Mouse (Mus musculus): Measurements from ENCODE around the gene Anp32a.

Anp32a gene

DNA sequence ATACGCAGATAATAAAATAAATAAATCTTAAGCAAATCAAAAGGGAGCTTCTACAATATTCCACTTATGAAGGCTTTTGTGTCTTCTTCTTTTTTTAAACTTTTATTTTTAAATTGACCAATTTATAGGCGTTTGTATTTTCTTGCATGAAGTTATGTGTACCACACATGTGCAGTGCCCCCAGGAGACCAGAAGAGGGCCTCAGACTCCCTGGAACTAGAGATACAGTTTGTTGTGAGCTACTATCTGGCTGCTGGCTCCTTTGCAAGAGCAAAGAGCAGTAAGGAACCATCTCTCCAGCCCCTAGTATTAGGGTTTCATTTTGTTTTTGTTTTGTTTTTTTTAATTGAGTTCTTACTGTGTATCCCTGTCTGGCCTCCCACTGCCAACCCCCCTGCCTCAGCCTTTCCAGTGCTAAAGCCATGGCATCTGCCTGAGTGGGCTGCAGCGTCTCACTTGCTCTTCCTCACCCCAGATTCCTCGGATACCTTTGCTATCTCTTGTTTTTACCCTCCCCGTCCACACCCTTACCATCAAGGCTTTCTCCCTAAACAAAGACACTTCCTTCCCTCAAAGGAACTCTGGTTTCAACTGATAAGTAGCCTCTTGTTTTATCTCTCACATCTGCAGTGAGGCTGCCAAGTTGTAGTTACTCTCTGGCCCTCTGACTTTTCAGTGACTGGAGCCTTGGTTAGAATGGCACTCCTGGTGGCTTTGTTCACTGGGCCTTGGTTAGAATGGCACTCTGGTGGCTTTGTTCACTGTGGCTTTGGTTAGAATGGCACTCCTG, 66.5 kb downstream of the Anp32a start:
- ChIA-PET POLR2A (interaction anchor here in 2 of 4 experiments (1.0 to 1.2 kb wide), 3 partner anchors 8 to 12 kb away, joined by 3 to 5 read pairs (median 3); no protein-coding TSS in a partner anchor), CTCF (interaction anchor here in 3 of 4 experiments (0.5 to 1.7 kb wide), 5 partner anchors 143 to 445 kb away, joined by 3 to 5 read pairs (median 3); no protein-coding TSS in a partner anchor)

DNA sequence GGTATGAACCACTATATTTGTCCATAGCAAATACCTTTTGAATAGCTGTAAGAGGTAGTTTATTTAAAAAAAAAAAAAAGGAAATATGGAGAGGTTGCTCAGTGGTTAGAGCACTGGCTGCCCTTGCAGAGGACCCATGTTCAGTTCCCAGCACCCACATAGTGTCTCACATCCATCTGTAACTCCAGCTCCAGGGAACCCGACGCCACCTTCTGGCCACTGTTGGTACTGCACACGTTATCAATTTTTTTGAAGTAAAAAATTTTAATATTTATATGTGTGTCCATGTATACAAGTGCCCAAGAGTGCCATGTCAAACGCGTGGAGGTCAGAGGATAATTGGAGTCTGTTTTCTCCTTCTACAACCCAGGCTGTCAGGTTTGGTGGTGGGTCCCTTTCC, 77.6 kb downstream of the Anp32a start:
- CTCF ChIA-PET: interaction anchor here (0.6 to 5.2 kb wide), 13 partner anchors 12 to 245 kb away, joined by 3 to 24 read pairs (median 4); no protein-coding TSS in a partner anchor
- POLR2A ChIA-PET: interaction anchor here in 3 of 4 experiments (0.7 to 4.7 kb wide), 3 partner anchors 12 to 132 kb away, joined by 3 to 35 read pairs (median 21); no protein-coding TSS in a partner anchor

DNA sequence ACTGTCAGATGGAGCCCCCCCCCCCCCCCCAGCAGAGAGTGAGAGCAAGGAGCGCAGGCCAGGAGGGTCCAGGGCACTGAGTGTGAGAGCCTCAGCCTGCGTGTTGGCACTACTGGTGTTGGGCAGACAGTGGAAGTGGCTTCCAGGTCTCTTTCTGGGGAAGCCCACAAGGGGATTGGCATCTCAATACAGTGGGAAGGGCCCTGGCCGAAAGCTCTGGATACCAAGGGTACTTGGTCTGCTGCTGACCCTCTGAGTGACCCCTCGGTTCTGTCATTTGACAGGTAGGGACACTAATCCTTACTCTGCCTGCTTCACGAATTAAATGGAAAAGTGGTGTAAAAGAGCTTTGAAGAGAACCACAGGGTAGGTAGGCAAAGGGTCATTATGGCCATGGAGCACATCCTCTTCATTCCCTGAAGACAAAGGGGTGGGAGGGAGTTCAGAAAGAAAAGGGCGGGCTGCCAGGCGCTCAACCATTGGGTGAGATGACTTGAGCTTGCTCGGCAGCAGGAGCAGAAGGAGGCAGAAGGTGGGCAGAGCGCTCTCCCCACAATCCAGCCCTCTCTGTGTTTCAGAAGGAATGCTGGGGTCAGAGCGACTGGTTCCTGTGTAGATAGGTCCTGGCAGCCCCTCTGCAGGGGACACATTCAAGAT, 79.3 kb downstream of the Anp32a start:
- CTCF ChIA-PET: interaction anchor here (0.7 to 5.2 kb wide), 14 partner anchors 15 to 130 kb away, joined by 3 to 29 read pairs (median 3); partner anchors contain the start of gene Coro2b (in 1 of the 4)
- POLR2A ChIA-PET: interaction anchor here in 3 of 4 experiments (0.6 to 4.7 kb wide), 42 partner anchors 10 to 1595 kb away, joined by 3 to 35 read pairs (median 4); partner anchors contain the start of genes Glce (in 2 of the 3) and Coro2b (in 1 of the 3)

DNA sequence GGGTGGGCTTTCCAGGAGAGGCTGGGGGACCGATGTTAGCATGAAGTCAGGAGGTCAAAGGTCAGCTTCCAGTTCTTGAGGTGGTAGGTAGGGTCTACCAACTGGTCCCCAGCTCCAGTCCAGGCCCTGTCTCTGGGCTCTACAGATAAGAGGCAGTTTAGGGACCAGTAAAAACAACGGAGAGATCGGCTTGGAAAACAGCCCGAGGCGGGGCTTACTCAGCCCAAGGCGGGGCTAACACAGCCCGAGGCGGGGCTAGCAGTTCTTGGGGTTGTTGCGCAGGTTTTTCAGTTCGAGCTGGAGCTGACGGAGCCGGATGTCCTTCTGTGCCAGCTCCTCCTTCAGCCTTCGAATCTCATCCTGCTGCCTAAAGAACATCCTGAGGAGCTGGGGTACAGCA, 79.9 kb downstream of the Anp32a start:
- POLR2A ChIA-PET: interaction anchor here in 3 of 4 experiments (0.6 to 4.7 kb wide), 42 partner anchors 9 to 1594 kb away, joined by 3 to 35 read pairs (median 4); partner anchors contain the start of genes Glce (in 2 of the 3) and Coro2b (in 1 of the 3)
- CTCF ChIA-PET: interaction anchor here in 3 of 4 experiments (0.7 to 5.2 kb wide), 14 partner anchors 15 to 138 kb away, joined by 3 to 29 read pairs (median 3); partner anchors contain the start of genes Coro2b (in 1 of the 3) and Spesp1 (in 1 of the 3)

DNA sequence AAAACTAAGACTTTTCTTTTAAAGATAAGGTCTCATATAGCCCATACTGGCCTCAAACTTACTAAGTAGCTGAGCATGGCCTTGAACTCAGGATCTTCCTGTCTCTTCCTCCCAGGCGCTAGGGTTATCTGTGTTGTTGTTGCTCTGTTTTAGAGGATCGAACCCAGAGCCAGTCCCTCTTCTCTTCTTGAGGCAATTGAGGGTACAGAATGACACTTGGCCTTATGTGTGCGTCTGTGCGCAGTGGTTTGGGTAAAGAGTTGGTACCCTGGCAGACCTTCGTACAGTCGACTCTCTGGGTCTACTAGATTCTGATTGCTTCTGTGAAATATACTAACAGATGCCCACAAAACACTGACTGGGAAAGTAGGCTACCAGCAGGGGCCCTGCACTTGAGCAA, 80.8 kb downstream of the Anp32a start:
- ChIA-PET CTCF (interaction anchor here in 3 of 4 experiments (0.6 to 5.2 kb wide), 6 partner anchors 29 to 139 kb away, joined by 3 to 29 read pairs (median 6); partner anchors contain the start of gene Spesp1 (in 1 of the 3)), POLR2A (interaction anchor here (0.5 to 4.7 kb wide), 21 partner anchors 10 to 1474 kb away, joined by 3 to 35 read pairs (median 7); partner anchors contain the start of gene Glce (in 1 of the 4))

GRCm38 (mm10) chr9:62422926-62423325, 81.8 kb downstream of the Anp32a start:
- CTCF ChIA-PET: interaction anchor here in 3 of 4 experiments (0.6 to 2.0 kb wide), 4 partner anchors 13 to 200 kb away, joined by 3 to 12 read pairs (median 3); no protein-coding TSS in a partner anchor

DNA sequence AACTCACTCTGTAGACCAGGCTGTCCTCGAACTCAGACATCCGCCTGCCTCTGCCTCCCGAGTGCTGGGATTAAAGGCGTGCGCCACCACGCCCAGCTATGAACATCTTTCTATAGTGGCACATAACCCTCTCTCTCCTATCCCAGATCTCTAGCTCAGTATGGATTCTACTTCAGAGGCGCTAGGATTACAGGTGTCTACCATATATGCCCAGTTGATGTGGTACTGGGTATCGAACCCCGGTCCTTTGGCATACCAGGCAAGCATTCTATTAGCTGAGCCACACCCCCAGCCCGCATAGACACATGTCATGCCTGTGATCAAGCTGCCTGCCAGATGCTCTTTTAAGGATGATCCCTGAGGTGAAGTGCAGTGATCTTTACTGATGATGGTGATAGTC, 82.8 kb downstream of the Anp32a start:
- POLR2A ChIA-PET: interaction anchor here in 2 of 4 experiments (0.6 to 3.2 kb wide), 7 partner anchors 8 to 1505 kb away, joined by 3 to 20 read pairs (median 8); no protein-coding TSS in a partner anchor
- CTCF ChIA-PET: interaction anchor here in 3 of 4 experiments (0.5 to 3.5 kb wide), 5 partner anchors 9 to 199 kb away, joined by 3 to 14 read pairs (median 12); partner anchors contain the start of gene Coro2b (in 1 of the 3)

More at GRCm38 (mm10) chr9:62422926-62423325, 81.8 kb downstream of the Anp32a start:
- POLR2A ChIA-PET: interaction anchor here in 2 of 4 experiments (0.7 to 4.7 kb wide), 6 partner anchors 10 to 694 kb away, joined by 3 to 35 read pairs (median 10); no protein-coding TSS in a partner anchor

DNA sequence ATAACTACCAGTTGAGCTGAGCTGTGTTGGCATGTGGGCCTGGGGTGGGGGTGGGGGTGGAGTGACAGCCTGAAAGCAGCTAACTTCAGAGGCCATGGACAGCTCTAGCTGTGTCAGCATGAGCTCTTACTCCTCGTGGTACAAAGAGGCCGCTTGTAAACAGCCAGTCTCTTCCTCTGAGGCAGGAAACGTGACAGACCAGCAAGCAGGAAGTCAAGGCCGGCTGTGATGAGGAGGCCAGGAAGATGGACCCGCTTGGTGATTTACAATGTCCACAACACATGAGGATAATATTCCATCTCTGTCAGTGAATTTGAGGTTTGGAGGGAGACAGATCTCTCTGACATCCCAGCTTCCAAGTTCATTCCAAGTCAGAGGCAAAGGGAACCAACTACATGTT, 84.2 kb downstream of the Anp32a start:
- ChIA-PET CTCF (interaction anchor here in 2 of 4 experiments (1.6 to 3.5 kb wide), 3 partner anchors 10 to 125 kb away, joined by 5 to 14 read pairs (median 8); no protein-coding TSS in a partner anchor), POLR2A (interaction anchor here in 3 of 4 experiments (0.6 to 3.2 kb wide), 9 partner anchors 10 to 137 kb away, joined by 3 to 20 read pairs (median 3); no protein-coding TSS in a partner anchor)

GRCm38 (mm10) chr9:62426021-62426420, 84.9 kb downstream of the Anp32a start:
- POLR2A ChIA-PET: interaction anchor here in 3 of 4 experiments (0.9 to 3.2 kb wide), 7 partner anchors 9 to 125 kb away, joined by 3 to 20 read pairs (median 3); no protein-coding TSS in a partner anchor
- CTCF ChIA-PET: interaction anchor here in 3 of 4 experiments (0.5 to 3.5 kb wide), 4 partner anchors 11 to 514 kb away, joined by 5 to 14 read pairs (median 6); no protein-coding TSS in a partner anchor

DNA sequence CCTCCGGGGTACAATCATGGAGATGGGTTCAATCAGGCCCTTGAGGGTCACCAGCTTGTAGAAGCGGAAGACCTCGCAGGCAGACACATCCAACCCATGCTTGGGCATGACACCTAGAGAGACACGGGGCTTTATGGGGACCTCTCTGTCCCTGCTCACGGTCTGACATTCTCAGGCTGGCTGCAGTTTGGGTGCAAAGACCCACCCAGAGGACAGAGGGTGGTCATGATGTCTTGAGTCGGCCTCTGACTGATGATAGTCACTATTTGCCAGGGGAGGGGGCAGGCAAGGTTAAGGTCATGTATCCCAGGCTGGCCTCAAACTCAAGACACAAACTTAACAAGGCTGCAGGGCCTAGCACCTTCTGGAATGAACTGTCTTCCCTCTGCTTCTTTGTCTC, 85.4 kb downstream of the Anp32a start:
- ChIA-PET POLR2A (interaction anchor here in 2 of 4 experiments (1.4 to 3.2 kb wide), 2 partner anchors 9 kb away, joined by 9 to 14 read pairs; no protein-coding TSS in a partner anchor), CTCF (interaction anchor here in 3 of 4 experiments (0.5 to 3.5 kb wide), 6 partner anchors 9 to 1539 kb away, joined by 3 to 14 read pairs (median 5); no protein-coding TSS in a partner anchor)

- ChIA-PET CTCF (interaction anchor here in 2 of 4 experiments (0.5 to 3.5 kb wide), 5 partner anchors 9 to 1540 kb away, joined by 3 to 14 read pairs (median 3); no protein-coding TSS in a partner anchor), POLR2A (interaction anchor here in 3 of 4 experiments (1.2 to 1.4 kb wide), 3 partner anchors 9 to 12 kb away, joined by 3 to 9 read pairs (median 4); no protein-coding TSS in a partner anchor)
These were observed 85.9 kb downstream of the Anp32a start for GRCm38 (mm10) chr9:62427010-62427409.
